Mouse (Mus musculus): ENCODE results near the gene Polr3h. TPM values are rescaled to one million over a fixed set of nuclear protein-coding genes. Genes with fewer than 3 reads are reported as not detected.

The Polr3h gene
- polyA plus RNA-seq, 1 experiment from 2014 or later, result 128 TPM

GRCm38 (mm10) chr15:81933986-81934385 lies 7.9 kb upstream of the Polr3h start:
- Histone ChIP-seq H3K9me3 (no peaks in the 10 kb centered on the region), H3K27me3 (replicated peaks) (peaks cover 13% of the 10 kb centered on the region; the same call in 1 of the 2 replicates), H3K4me2 (no peak overlapping the region), H3K36me3 (no peaks in the 10 kb centered on the region), H3K27ac (replicated peaks) (no peak overlapping the region), H3K4me1 (peaks cover 27% of the 10 kb centered on the region), H3K4me3 (no peak overlapping the region), H3K9ac (no peak overlapping the region)
- 78% methylated on average over 1 of the region's 1 CpGs for WGBS
- ATAC-seq (ENCODE audit: extremely low read depth, insufficient number of reproducible peaks, low FRiP score, low TSS enrichment), result no peak

- H3K9ac ChIP-seq, result peak overlapping the region; percentile 63; the same call in 1 of the 2 replicates
- WGBS, result 36% methylated on average over 12 of the region's 12 CpGs
- H3K4me2 ChIP-seq, result no peak overlapping the region
- H3K4me1 ChIP-seq, result peaks cover 25% of the 10 kb centered on the region
- no peak for ATAC-seq (ENCODE audit: extremely low read depth, insufficient number of reproducible peaks, low FRiP score, low TSS enrichment)
- H3K36me3 ChIP-seq, result no peaks in the 10 kb centered on the region
- no peak overlapping the region for H3K27ac ChIP-seq (replicated peaks)
- H3K27me3 ChIP-seq (replicated peaks), result peaks cover 11% of the 10 kb centered on the region; the same call in 1 of the 2 replicates
- no peaks in the 10 kb centered on the region for H3K9me3 ChIP-seq
- H3K4me3 ChIP-seq, result no peak overlapping the region
Observed at GRCm38 (mm10) chr15:81932951-81933470, 7.0 kb upstream of the Polr3h start.

GRCm38 (mm10) chr15:81928277-81928676 lies 2.2 kb upstream of the Polr3h start:
- H3K4me2 ChIP-seq, result no peak overlapping the region
- ATAC-seq (ENCODE audit: extremely low read depth, insufficient number of reproducible peaks, low FRiP score, low TSS enrichment), result no peak
- peaks cover 21% of the 10 kb centered on the region for H3K4me1 ChIP-seq
- no peaks in the 10 kb centered on the region for H3K9me3 ChIP-seq
- no peak overlapping the region; the same call in 1 of the 2 replicates for H3K27ac ChIP-seq (replicated peaks)
- peaks cover 1% of the 10 kb centered on the region; the same call in 1 of the 2 replicates for H3K36me3 ChIP-seq
- H3K9ac ChIP-seq, result no peak overlapping the region
- H3K27me3 ChIP-seq (replicated peaks), result no peaks in the 10 kb centered on the region
- 64% methylated on average over 11 of the region's 11 CpGs for WGBS
- no peak overlapping the region for H3K4me3 ChIP-seq

- 57% methylated on average over 4 of the region's 4 CpGs for WGBS
- Histone ChIP-seq H3K36me3 (peaks cover 4% of the 10 kb centered on the region; the same call in 1 of the 2 replicates), H3K4me3 (no peak overlapping the region)
Observed at GRCm38 (mm10) chr15:81927741-81928140, 1.7 kb upstream of the Polr3h start.

GRCm38 (mm10) chr15:81926446-81926822 lies 394 bp upstream of the Polr3h start:
- no peak for ATAC-seq (ENCODE audit: extremely low read depth, insufficient number of reproducible peaks, low FRiP score, low TSS enrichment)
- H3K36me3 ChIP-seq, result peaks cover 6% of the 10 kb centered on the region; the same call in 1 of the 2 replicates
- peak overlapping the region; percentile 73 for H3K4me3 ChIP-seq
- no peaks in the 10 kb centered on the region for H3K27me3 ChIP-seq (replicated peaks)
- WGBS, result 35% methylated on average over 9 of the region's 9 CpGs
- H3K27ac ChIP-seq (replicated peaks), result no peak overlapping the region
- H3K4me2 ChIP-seq, result peak overlapping the region; percentile 81
- peaks cover 19% of the 10 kb centered on the region for H3K4me1 ChIP-seq
- no peak overlapping the region; the same call in 1 of the 2 replicates for H3K9ac ChIP-seq
- no peaks in the 10 kb centered on the region for H3K9me3 ChIP-seq

More at GRCm38 (mm10) chr15:81927741-81928140, 1.7 kb upstream of the Polr3h start:
- no peak overlapping the region; the same call in 1 of the 2 replicates for H3K27ac ChIP-seq (replicated peaks)
- ATAC-seq (ENCODE audit: extremely low read depth, insufficient number of reproducible peaks, low FRiP score, low TSS enrichment), result no peak
- no peaks in the 10 kb centered on the region for H3K9me3 ChIP-seq
- no peaks in the 10 kb centered on the region for H3K27me3 ChIP-seq (replicated peaks)
- no peak overlapping the region; the same call in 1 of the 2 replicates for H3K9ac ChIP-seq
- H3K4me1 ChIP-seq, result peaks cover 19% of the 10 kb centered on the region
- H3K4me2 ChIP-seq, result no peak overlapping the region

DNA sequence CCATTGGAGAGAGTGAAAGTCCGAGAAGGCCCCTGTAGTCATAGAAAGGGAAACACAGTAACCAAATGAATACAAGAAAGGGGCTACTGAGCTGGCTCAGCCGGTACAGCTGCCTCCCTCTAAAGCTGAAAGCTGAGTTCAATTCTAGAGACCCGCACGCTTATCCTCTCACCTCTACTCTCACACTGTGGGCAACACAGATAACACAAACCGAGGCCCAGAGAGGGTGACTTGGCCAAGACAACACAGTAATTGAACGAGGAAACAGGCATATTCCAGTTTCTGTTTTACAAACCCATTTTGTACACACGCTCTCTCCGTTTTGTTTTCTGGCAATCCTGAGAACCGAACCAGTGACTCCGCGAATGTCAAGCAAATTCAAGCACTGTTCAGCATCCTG lies 1.1 kb downstream of the Polr3h start:
- 73% methylated on average over 11 of the region's 11 CpGs for WGBS
- Histone ChIP-seq H3K9ac (peak overlapping the region; percentile 82), H3K4me2 (peak overlapping the region; percentile 81), H3K27me3 (replicated peaks) (no peaks in the 10 kb centered on the region), H3K9me3 (no peaks in the 10 kb centered on the region), H3K4me3 (peak overlapping the region; percentile 73), H3K27ac (replicated peaks) (no peak overlapping the region), H3K36me3 (peaks cover 6% of the 10 kb centered on the region; the same call in 1 of the 2 replicates), H3K4me1 (peaks cover 19% of the 10 kb centered on the region)
- no peak for ATAC-seq (ENCODE audit: extremely low read depth, insufficient number of reproducible peaks, low FRiP score, low TSS enrichment)

GRCm38 (mm10) chr15:81921255-81921654 lies 4.8 kb downstream of the Polr3h start:
- H3K27ac ChIP-seq (replicated peaks), result no peak overlapping the region
- 56% methylated on average over 5 of the region's 5 CpGs for WGBS
- H3K36me3 ChIP-seq, result peaks cover 22% of the 10 kb centered on the region
- H3K9me3 ChIP-seq, result no peaks in the 10 kb centered on the region
- H3K9ac ChIP-seq, result no peak overlapping the region
- H3K4me2 ChIP-seq, result no peak overlapping the region
- no peak for ATAC-seq (ENCODE audit: extremely low read depth, insufficient number of reproducible peaks, low FRiP score, low TSS enrichment)
- H3K27me3 ChIP-seq (replicated peaks), result no peaks in the 10 kb centered on the region
- H3K4me3 ChIP-seq, result no peak overlapping the region
- peaks cover 12% of the 10 kb centered on the region for H3K4me1 ChIP-seq

- H3K27ac ChIP-seq (replicated peaks), result no peak overlapping the region
- no peaks in the 10 kb centered on the region for H3K27me3 ChIP-seq (replicated peaks)
- H3K9me3 ChIP-seq, result no peaks in the 10 kb centered on the region
- H3K9ac ChIP-seq, result no peak overlapping the region
- no peak overlapping the region for H3K4me3 ChIP-seq
- no peak for ATAC-seq (ENCODE audit: extremely low read depth, insufficient number of reproducible peaks, low FRiP score, low TSS enrichment)
- peaks cover 28% of the 10 kb centered on the region for H3K36me3 ChIP-seq
- WGBS, result 80% methylated on average over 10 of the region's 10 CpGs
- H3K4me2 ChIP-seq, result no peak overlapping the region
- peaks cover 12% of the 10 kb centered on the region for H3K4me1 ChIP-seq
Observed at GRCm38 (mm10) chr15:81920546-81921217, 5.4 kb downstream of the Polr3h start.

DNA sequence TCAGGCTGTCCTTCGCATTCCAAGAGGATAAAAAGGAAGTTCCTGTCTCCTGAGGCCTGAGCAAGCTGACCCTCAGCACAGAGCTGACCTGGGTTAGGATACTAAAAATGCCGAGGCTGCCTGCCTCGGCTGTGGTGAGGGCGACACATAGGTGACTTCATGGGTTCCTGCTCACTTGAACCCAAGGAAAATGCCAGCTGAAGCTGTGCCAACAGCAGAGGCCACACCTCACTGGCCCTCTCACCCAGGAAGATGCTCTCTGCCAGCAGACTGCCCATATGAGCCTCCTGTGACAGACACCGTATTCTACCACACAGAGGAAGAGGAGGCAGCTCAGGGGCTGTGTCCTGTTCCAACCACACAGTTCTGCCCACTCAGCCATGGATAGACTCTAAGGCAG lies 7.0 kb downstream of the Polr3h start:
- no peak overlapping the region for H3K9ac ChIP-seq
- H3K4me3 ChIP-seq, result no peak overlapping the region
- H3K27me3 ChIP-seq (replicated peaks), result no peaks in the 10 kb centered on the region
- H3K9me3 ChIP-seq, result no peaks in the 10 kb centered on the region
- ATAC-seq (ENCODE audit: extremely low read depth, insufficient number of reproducible peaks, low FRiP score, low TSS enrichment), result no peak
- no peaks in the 10 kb centered on the region for H3K4me1 ChIP-seq
- WGBS, result 73% methylated on average over 5 of the region's 5 CpGs
- H3K4me2 ChIP-seq, result no peak overlapping the region
- no peak overlapping the region for H3K27ac ChIP-seq (replicated peaks)
- peaks cover 44% of the 10 kb centered on the region for H3K36me3 ChIP-seq

GRCm38 (mm10) chr15:81917621-81918463 lies 8.2 kb downstream of the Polr3h start:
- ATAC-seq (ENCODE audit: extremely low read depth, insufficient number of reproducible peaks, low FRiP score, low TSS enrichment), result no peak
- Histone ChIP-seq H3K27me3 (replicated peaks) (no peaks in the 10 kb centered on the region), H3K4me3 (no peak overlapping the region), H3K9ac (no peak overlapping the region), H3K27ac (replicated peaks) (no peak overlapping the region), H3K36me3 (peaks cover 53% of the 10 kb centered on the region), H3K4me1 (no peaks in the 10 kb centered on the region), H3K4me2 (no peak overlapping the region), H3K9me3 (no peaks in the 10 kb centered on the region)
- WGBS, result 51% methylated on average over 6 of the region's 6 CpGs

DNA sequence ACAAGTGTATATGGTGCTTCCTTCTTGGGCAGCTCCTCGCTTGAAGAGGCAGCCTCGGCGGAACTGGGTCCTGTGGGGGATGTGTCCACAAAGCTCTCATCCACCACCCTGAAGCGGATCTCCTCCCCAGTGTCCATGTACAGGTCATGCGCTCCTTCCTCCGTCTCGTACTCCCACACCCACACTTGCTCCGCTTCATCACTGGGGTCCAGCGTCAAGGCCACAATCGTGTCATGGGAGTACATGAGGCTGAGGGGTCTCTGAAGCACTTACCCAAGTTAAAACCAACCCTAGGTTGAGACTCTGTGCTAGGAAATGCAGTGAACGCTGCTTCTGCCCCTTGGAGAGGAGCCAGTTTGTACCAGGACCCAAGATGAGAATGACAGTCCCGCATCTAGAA lies 8.8 kb downstream of the Polr3h start:
- WGBS, result 83% methylated on average over 12 of the region's 12 CpGs
- Histone ChIP-seq H3K9ac (no peak overlapping the region), H3K4me1 (no peaks in the 10 kb centered on the region), H3K36me3 (peaks cover 59% of the 10 kb centered on the region), H3K4me3 (no peak overlapping the region), H3K9me3 (no peaks in the 10 kb centered on the region), H3K27ac (replicated peaks) (no peak overlapping the region), H3K27me3 (replicated peaks) (no peaks in the 10 kb centered on the region), H3K4me2 (no peak overlapping the region)
- ATAC-seq (ENCODE audit: extremely low read depth, insufficient number of reproducible peaks, low FRiP score, low TSS enrichment), result no peak
